Mouse (Mus musculus) heart, embryonic 10.5 days (tissue): ENCODE results near the gene Ccdc9b. TPM values are rescaled to one million over a fixed set of nuclear protein-coding genes. Genes with fewer than 3 reads are reported as not detected.

ENCODE experiments used
- DNase-seq: peaks from one replicate; pipeline ENCODE4 v3.0.0-alpha.2; 2017; ENCODE audit warnings: low spot score
- H3K27ac ChIP-seq: fragments of 300-500 bp; sonication (generic); 2 replicates; pipeline ENCODE4 v1.5.1; 2016; ENCODE audit warnings: mild to moderate bottlenecking
- H3K27me3 ChIP-seq: fragments of 300-500 bp; sonication (generic); 2 replicates; pipeline ENCODE4 v1.6.1; 2016; ENCODE audit warnings: mild to moderate bottlenecking; ENCODE audit not compliant: poor library complexity, insufficient read depth, severe bottlenecking
- H3K36me3 ChIP-seq: fragments of 300-500 bp; sonication (generic); 2 replicates; pipeline ENCODE4 v1.6.1; 2016; ENCODE audit warnings: mild to moderate bottlenecking, moderate library complexity
- H3K4me1 ChIP-seq: fragments of 300-500 bp; sonication (generic); 2 replicates; pipeline ENCODE4 v1.6.1; 2016; ENCODE audit warnings: mild to moderate bottlenecking
- H3K4me3 ChIP-seq: fragments of 300-500 bp; sonication (generic); 2 replicates; pipeline ENCODE4 v1.5.1; 2016; ENCODE audit warnings: mild to moderate bottlenecking, moderate library complexity
- H3K9me3 ChIP-seq: fragments of 300-500 bp; sonication (generic); 2 replicates; pipeline ENCODE4 v1.6.1; 2016; ENCODE audit warnings: mild to moderate bottlenecking, moderate library complexity
- WGBS: fragments of 180-500 bp; shearing (Covaris S2); methylation state at CpG from one replicate; pipeline ENCODE4 v1.1.7; 2016; 5-methylcytosine and 5-hydroxymethylcytosine counted together
- polyA plus RNA-seq: library from polyadenylated mRNA; unstranded; fragments of >200 nt; fragmentation: Nextera tagmentation; extraction: Ambion mirVana; gene quantifications from 2 replicates; pipeline ENCODE4 v1.2.1, GENCODE M21; 2016

Gene Ccdc9b
- polyA plus RNA-seq, 1 experiment from 2014 or later = 0.94 TPM

DNA sequence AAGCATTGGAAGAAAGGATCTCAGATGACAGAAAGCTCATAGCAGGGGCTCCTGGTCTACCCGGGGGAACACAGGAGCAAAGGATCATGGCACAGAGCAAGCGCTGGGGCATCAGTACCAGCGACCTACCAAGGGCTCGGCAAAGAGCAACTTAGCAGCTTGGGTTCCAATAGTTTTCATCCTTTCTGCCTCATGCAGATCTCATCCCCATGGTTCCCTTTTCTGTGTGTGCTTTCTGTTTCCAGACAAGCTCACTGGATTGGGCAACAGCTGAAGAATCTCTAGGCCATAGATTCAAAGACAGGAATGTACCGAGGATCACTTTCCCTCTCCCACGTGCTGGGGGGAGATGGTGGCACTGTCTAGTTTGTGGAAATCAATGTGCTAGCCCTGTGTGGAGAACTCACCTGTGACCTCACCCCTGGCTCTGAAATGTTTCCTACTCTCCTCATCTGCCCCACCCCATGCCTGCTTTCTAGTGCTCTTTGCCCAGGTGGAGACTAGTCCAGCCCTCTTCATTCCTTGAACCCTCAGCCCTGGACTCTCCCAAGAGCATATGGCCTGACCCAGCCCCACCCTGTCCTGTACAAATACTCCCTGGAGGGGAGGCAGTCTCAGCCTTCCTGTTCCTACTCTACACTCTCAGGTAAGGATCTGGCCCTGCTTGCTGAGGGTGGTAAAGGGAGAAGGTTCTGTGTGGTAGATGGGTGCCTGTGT, 9.9 kb upstream of the Ccdc9b start, which contains the start of gene Phgr1:
Gene Phgr1, plus strand, starts transcription at position 612 of the 717 bp plus-strand sequence.
- H3K27me3 ChIP-seq = peaks cover 22% of the 10 kb centered on the region; the same call in 1 of the 2 replicates
- H3K4me1 ChIP-seq = peaks cover 7% of the 10 kb centered on the region
- no peak for DNase-seq
- no peaks in the 10 kb centered on the region for H3K9me3 ChIP-seq
- no peak within 1 kb of the TSS for H3K4me3 ChIP-seq
- H3K27ac ChIP-seq = no peak within 1 kb of the TSS
- 76% methylated on average over 6 of the region's 6 CpGs for WGBS
- H3K36me3 ChIP-seq = no peaks in the 10 kb centered on the region

DNA sequence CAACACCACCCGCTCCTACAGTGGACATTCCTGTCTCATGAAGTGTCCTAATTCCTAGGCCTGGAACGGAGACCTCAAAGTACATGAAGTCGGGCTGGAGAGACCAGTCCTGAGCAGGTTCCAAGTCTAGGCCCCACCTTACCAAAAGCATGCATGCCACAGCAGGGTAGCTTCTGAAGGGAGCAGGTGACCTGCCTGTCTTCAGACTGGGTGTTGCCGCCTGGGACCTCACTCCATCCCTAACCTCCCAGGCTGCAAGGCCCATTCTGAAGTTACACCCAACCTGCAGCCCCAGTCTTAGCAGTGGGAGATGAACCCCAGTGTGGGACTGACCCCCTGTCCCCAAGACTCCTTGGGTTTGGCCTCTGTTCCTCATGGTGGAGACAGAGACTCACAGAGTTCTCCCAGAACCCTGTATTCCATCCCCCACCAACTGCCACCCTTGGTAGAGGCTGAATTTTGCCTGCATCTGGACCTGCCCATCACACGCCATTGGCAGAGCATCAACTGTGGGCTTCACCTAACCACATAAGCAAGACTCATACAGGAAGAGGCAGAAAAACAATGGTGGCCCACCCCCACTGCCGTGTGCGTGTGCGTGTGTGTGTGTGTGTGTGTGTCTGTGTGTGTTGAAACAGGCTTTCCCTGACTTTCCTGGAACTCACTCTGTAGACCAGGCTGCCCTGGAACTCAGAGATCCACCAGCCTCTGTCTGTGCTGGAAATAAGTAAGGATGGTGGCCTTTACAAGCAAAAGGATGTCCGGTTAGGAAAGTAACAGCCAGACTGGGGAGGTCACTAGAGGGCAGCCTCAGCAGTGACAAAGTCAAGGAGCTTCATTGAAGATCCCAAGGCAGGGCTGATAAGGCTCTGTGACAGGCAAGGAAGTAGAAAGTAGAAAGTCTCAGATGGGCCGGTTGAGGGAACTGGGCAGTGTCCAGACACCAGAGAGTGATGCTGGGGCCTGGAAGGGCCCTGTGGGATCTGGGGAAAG, 3.9 kb upstream of the Ccdc9b start:
- WGBS = 67% methylated on average over 10 of the region's 10 CpGs
- peaks cover 29% of the 10 kb centered on the region for H3K27me3 ChIP-seq
- H3K9me3 ChIP-seq = no peaks in the 10 kb centered on the region
- no peak overlapping the region for H3K27ac ChIP-seq
- no peak for DNase-seq
- no peak overlapping the region for H3K4me3 ChIP-seq
- peaks cover 44% of the 10 kb centered on the region for H3K4me1 ChIP-seq
- no peaks in the 10 kb centered on the region for H3K36me3 ChIP-seq

DNA sequence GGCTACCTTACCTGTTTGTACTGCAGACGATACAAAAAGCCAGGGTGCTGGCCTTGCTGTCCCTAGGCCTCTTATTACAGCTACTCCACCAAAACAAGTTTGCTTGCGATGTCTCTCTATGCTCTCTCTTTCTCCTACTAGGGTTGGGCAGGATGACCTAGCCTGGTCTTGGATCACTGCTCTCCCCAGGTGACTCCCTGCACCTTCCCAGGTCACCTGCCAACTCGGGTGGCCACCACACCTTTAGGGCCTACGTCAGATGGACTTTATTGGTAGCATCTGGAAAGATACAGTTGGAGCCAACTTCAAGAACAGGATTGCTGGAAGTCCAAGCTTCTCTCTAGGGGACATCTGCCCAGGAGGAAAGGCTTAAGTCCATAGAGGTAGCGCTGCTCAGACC, 2.4 kb upstream of the Ccdc9b start:
- H3K36me3 ChIP-seq = no peaks in the 10 kb centered on the region
- no peak overlapping the region for H3K27ac ChIP-seq
- H3K4me1 ChIP-seq = peaks cover 50% of the 10 kb centered on the region
- WGBS = 78% methylated on average over 5 of the region's 5 CpGs
- peaks cover 43% of the 10 kb centered on the region for H3K27me3 ChIP-seq
- no peak overlapping the region for H3K4me3 ChIP-seq
- no peaks in the 10 kb centered on the region for H3K9me3 ChIP-seq
- no peak for DNase-seq

DNA sequence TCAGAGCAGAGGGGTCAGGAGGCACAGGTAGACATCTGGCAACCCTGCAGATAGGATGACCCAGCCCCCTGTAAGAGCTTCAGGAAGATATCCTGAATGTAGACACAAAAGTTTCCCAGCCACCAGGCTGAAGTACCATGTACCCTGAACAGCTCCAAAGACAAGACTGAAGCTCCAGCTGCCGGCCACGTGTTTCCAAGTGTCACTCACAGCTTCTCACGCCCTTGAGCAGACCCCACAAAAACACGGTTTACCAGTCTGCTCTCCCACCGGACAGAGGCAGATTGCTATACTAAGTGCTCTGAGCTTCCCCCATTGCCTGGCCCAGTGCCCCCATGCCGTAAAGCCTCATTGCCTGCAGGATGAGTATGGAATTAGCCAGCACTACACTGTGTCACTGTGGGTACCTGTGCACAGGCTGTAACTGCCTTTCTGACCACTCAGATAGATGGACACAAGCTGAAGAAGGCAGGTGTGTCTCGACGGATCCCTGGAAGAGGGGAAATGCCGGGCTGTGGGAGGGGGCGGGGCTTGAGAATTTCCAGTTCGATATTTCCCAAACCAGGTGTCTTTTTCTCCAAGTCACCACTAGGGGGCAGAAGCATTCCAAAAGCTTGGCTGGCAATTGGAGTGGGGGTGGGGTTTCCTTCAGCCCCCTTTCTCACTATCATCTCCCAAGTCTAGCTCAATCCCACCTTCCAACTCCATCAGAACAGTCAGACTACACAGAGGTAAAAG, 1.8 kb upstream of the Ccdc9b start:
- H3K27me3 ChIP-seq = peaks cover 47% of the 10 kb centered on the region
- H3K36me3 ChIP-seq = no peaks in the 10 kb centered on the region
- DNase-seq = no peak
- H3K4me3 ChIP-seq = no peak overlapping the region
- H3K9me3 ChIP-seq = no peaks in the 10 kb centered on the region
- H3K4me1 ChIP-seq = peaks cover 56% of the 10 kb centered on the region
- 23% methylated on average over 11 of the region's 11 CpGs for WGBS
- H3K27ac ChIP-seq = 0 out of 2 replicates have a peak overlapping the region, but pooled peaks have one; percentile 91

DNA sequence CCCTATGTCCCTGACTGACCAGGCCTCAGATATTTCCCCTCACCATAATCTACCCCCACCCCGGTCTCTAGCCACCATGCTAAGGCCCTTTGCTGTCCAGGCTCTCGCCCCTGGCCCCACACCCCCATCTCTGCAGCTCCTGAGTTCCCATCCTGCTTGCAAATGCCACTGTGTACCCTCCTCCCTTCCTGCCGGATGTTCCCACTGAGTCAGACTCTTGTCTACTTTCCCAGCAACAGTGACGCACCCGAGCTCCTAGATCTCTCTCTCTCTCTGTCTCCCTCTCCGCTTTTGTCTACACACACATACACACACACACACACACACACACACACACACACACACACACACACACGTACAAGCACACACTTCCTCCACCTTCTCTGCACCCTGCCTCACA, 1.0 kb upstream of the Ccdc9b start:
- WGBS = 55% methylated on average over 7 of the region's 7 CpGs
- Histone ChIP-seq H3K4me1 (peaks cover 56% of the 10 kb centered on the region), H3K9me3 (no peaks in the 10 kb centered on the region), H3K27ac (peak overlapping the region; percentile 91), H3K4me3 (no peak overlapping the region), H3K27me3 (peaks cover 55% of the 10 kb centered on the region), H3K36me3 (no peaks in the 10 kb centered on the region)
- DNase-seq = no peak

DNA sequence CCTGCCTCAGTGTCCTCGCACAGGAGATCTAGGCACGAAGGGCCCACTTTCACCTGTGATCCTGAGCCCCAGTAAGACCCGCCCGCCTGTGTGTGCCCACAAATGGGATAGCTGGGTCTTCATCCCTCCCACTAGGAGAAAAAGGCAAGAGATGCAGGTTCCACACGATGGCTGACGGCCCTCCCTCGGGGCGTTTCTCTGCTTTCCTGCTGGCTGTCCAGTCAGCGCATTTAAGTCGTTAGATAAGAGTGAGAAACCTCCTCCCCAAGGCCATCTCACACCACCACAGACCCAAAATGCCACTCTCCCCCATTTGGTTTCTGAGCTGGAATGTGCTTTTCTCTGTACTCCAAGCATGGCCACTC, 305 bp upstream of the Ccdc9b start:
- 9% methylated on average over 10 of the region's 10 CpGs for WGBS
- Histone ChIP-seq H3K4me1 (peaks cover 56% of the 10 kb centered on the region), H3K27ac (peak overlapping the region; percentile 91), H3K4me3 (peak overlapping the region; percentile 52), H3K36me3 (no peaks in the 10 kb centered on the region), H3K9me3 (no peaks in the 10 kb centered on the region), H3K27me3 (peaks cover 62% of the 10 kb centered on the region)
- DNase-seq = peak; percentile 85

DNA sequence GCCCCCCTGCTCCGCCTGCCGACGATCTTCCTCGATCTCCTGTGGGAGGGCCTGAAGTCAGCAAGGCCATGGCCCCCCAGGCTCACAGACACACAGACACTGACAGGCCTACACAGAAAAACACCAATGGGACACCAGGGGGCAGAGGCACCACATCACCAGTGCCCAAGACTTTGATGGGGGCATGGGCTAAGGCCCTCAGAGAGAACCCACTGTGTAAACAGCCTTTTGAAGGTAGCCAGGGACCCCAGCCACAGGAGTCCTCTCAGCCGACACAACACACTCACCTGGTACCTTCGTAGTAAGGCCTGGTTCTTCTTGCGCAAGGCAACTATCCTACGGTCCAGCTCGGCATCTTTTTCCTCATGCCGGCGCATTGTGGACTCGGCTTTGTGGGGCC, 1.1 kb downstream of the Ccdc9b start:
- Histone ChIP-seq H3K27me3 (peaks cover 75% of the 10 kb centered on the region), H3K36me3 (peaks cover 7% of the 10 kb centered on the region; the same call in 1 of the 2 replicates), H3K4me3 (peak overlapping the region; percentile 52), H3K4me1 (peaks cover 54% of the 10 kb centered on the region), H3K9me3 (no peaks in the 10 kb centered on the region), H3K27ac (peak overlapping the region; percentile 91)
- 71% methylated on average over 12 of the region's 12 CpGs for WGBS
- DNase-seq = no peak

DNA sequence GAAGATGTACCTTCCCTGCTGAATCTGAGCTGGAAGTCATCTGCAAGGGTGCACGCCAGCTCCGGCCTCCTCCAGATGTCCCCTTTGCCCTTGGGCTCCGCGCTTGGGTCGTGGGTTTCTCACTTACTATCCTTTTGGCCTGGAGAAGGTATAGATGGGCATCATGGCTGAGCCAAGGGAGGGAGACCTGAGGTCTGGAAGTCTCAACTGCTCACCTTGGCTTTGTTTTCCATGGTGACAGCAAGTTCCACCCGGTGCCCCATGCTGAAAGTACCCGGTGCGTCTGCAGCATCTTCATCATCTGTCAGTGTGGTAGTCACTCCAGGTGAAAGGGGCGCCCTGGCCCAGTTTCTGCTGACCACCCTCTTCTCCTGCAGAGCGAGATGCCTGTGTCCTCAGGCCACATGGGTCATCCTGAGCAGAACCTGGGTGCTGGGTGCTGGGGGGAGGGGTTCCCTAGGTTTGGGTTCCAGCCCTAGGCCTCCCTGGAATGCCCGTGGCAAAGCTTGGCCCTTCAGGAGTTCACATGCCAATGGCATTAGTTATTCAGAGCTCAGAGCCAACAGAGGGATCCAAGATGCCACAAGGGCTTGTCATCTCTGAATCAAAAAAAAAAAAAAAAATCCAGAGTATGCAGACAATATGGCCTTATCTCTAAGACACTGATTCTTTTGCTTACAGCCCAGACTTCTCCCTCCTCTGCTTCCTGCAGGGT, 2.0 kb downstream of the Ccdc9b start:
- H3K27ac ChIP-seq = no peak overlapping the region
- H3K9me3 ChIP-seq = no peaks in the 10 kb centered on the region
- no peak for DNase-seq
- peaks cover 49% of the 10 kb centered on the region for H3K4me1 ChIP-seq
- H3K36me3 ChIP-seq = peaks cover 7% of the 10 kb centered on the region; the same call in 1 of the 2 replicates
- H3K4me3 ChIP-seq = no peak overlapping the region
- 85% methylated on average over 11 of the region's 11 CpGs for WGBS
- peaks cover 78% of the 10 kb centered on the region for H3K27me3 ChIP-seq

DNA sequence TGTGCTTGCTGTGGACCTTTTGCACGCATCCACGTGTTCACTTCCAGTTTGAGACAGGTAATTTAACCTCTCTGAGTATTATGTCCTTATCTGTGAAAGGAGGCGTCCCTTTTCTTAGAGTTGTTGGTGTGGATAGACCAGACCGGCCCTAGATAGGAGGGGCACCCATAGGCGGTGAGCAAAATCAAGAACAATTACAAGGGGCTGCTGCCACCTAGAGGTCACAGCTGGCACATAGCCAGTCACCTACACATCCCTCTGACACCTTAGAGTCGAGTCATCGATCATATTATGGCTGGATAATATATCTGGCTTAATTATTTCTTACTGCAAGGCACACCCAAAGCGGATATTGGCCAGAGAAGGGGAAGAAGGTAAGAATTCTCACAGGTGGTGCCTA, 2.6 kb downstream of the Ccdc9b start:
- peaks cover 49% of the 10 kb centered on the region for H3K4me1 ChIP-seq
- peak overlapping the region; percentile 10; the same call in 1 of the 2 replicates for H3K27ac ChIP-seq
- peaks cover 76% of the 10 kb centered on the region for H3K27me3 ChIP-seq
- 13% methylated on average over 8 of the region's 8 CpGs for WGBS
- H3K36me3 ChIP-seq = peaks cover 7% of the 10 kb centered on the region; the same call in 1 of the 2 replicates
- peak; percentile 89 for DNase-seq
- no peaks in the 10 kb centered on the region for H3K9me3 ChIP-seq
- no peak overlapping the region for H3K4me3 ChIP-seq

DNA sequence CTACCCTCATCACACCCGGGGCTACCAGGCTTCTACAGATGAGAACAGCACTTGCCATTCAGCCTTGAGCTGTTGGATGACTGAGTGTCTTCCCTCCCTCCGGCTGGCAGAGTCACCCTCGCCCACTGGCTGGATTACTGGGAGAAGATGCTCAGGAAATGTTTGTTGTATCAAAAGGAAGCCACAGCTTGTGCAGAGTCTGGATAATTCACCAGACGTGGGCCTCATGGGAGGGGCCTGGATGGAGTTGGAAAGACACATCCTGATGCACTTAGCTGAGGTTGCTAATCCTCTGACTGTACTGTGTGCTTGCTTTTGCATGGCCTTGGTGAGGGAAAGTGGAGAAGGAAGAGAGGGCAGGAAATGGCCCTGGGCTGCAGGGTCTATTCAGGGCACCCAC, 6.4 kb downstream of the Ccdc9b start:
- peaks cover 7% of the 10 kb centered on the region; the same call in 1 of the 2 replicates for H3K36me3 ChIP-seq
- H3K4me1 ChIP-seq = peaks cover 35% of the 10 kb centered on the region
- H3K9me3 ChIP-seq = no peaks in the 10 kb centered on the region
- peaks cover 50% of the 10 kb centered on the region for H3K27me3 ChIP-seq
- DNase-seq = no peak
- no peak overlapping the region for H3K4me3 ChIP-seq
- no peak overlapping the region for H3K27ac ChIP-seq
- WGBS = 64% methylated on average over 4 of the region's 4 CpGs

DNA sequence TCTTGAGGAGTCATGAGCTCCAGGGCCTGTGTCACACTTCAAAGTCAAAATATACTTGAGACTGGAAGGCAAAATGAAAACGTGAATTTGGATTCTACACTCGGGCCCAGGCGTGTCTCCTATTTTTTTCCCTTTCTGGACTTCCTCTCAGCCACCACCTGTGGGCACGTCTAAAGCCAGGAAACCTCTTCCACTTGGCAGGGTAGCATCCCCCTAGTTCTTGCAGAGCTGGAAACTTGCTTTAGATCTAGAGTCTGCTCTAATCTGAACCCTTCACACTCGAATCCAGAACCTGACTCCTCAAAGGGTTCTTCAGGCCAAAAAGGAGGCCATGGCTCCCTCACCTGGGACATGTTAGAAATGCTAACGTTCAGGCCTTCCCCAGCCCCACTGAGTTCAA, 7.1 kb downstream of the Ccdc9b start:
- Histone ChIP-seq H3K27ac (no peak overlapping the region), H3K9me3 (no peaks in the 10 kb centered on the region), H3K4me3 (no peak overlapping the region), H3K4me1 (peaks cover 39% of the 10 kb centered on the region), H3K27me3 (peaks cover 43% of the 10 kb centered on the region), H3K36me3 (peaks cover 7% of the 10 kb centered on the region; the same call in 1 of the 2 replicates)
- no peak for DNase-seq
- 76% methylated on average over 6 of the region's 6 CpGs for WGBS

DNA sequence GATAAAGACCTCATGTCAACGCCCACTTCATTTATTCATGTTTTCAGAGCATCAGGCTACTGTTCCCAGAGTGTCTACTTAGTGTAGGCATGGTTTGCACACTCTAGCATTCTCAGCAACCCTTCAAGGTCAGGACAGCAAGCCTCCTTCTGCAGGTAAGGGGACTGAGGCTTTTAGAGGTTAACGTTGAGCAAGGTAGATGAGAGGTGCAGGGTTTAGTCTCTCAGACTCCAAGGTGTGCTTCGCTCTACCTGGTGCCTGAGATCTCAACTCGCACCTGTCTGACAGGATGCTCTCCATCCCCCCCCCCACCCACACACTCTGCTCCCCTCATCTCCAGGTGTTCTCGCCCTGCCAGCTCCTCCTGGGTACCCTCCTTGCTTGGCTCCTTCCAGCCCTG, 8.3 kb downstream of the Ccdc9b start:
- Histone ChIP-seq H3K27me3 (peaks cover 34% of the 10 kb centered on the region), H3K4me1 (peaks cover 44% of the 10 kb centered on the region), H3K36me3 (peaks cover 10% of the 10 kb centered on the region; the same call in 1 of the 2 replicates), H3K9me3 (no peaks in the 10 kb centered on the region), H3K27ac (no peak overlapping the region), H3K4me3 (no peak overlapping the region)
- 78% methylated on average over 5 of the region's 5 CpGs for WGBS
- DNase-seq = no peak
